ENCODE assay signal across 25 mouse cellular contexts in genomic region chr1:193663587-193663986, GRCm38 (mm10).
DNase-seq lines count a peak whose midpoint lies in the region; ATAC-seq and TF ChIP-seq lines count a peak whose summit lies in the region.
"Had no signal": no experiment of that assay in that cellular context is flagged by ENCODE, and none has a peak within 500 bp of the region (broad histone marks: within the 10 kb centered on the region; RNA-seq: fewer than 3 reads in every experiment).

No protein-coding gene starts in this region.

- 72% methylated on average over 3 of the region's 3 CpGs for WGBS in liver, embryonic 11.5 days
- 52% methylated on average over 3 of the region's 3 CpGs for WGBS in liver, embryonic 15.5 days (ENCODE audit: insufficient replicate concordance)
- 87% methylated on average over 3 of the region's 3 CpGs for WGBS in forebrain, embryonic 10.5 days

- H3K9ac ChIP-seq in liver, embryonic 11.5 days (ENCODE audit: low read depth, low read length), result no peak overlapping the region
- no peak overlapping the region for H3K9ac ChIP-seq in MEL (ENCODE audit: control insufficient read depth, low read depth, low read length, poor library complexity, severe bottlenecking)
- H3K9ac ChIP-seq in liver, embryonic 15.5 days, result no peak overlapping the region
- H3K9ac ChIP-seq: embryonic facial prominence, embryonic 13.5 days; embryonic facial prominence, embryonic 15.5 days; forebrain, embryonic 13.5 days; forebrain, embryonic 15.5 days; forebrain, postnatal 0 days had no signal

- DNase-seq in liver, embryonic 11.5 days (ENCODE audit: low spot score), result peak; percentile 22
- DNase-seq in liver, result no peak
- DNase-seq in MEL (ENCODE audit: low read depth, low spot score), result peak; percentile 40
- no peak for DNase-seq in spleen, postnatal 36 days (ENCODE audit: low spot score in 2 of 2)
- DNase-seq in forebrain, embryonic 10.5 days (ENCODE audit: extremely low spot score, low spot score), result no peak
- no peak for DNase-seq in adrenal gland, postnatal 36 days
- DNase-seq: adrenal gland, adult 8-10 months; adrenal gland, postnatal 14 days; cerebellum, adult 11 months; cerebellum, adult 18-20 months; cerebellum, adult 8-10 months; cerebellum, adult 9-11 months; cerebellum, postnatal 14 days; cerebellum, postnatal 36 days; embryo, embryonic 11 days; forebrain, postnatal 0 days had no signal

- no peaks in the 10 kb centered on the region for H3K36me3 ChIP-seq in liver, embryonic 11.5 days (ENCODE audit: control insufficient read depth, insufficient read depth, low read length)
- H3K36me3 ChIP-seq in MEL (ENCODE audit: control insufficient read depth in 1 of 2, insufficient read depth in 2 of 2, low read length in 2 of 2), result peaks cover 0 to 56% of the 10 kb centered on the region in 2 experiments; a peak in 2 of 4 replicates
- H3K36me3 ChIP-seq in liver, embryonic 15.5 days (replicated peaks), result no peaks in the 10 kb centered on the region
- no peaks in the 10 kb centered on the region for H3K36me3 ChIP-seq in forebrain, embryonic 10.5 days (replicated peaks)
- H3K36me3 ChIP-seq: embryonic facial prominence, embryonic 13.5 days; embryonic facial prominence, embryonic 15.5 days; forebrain, embryonic 15.5 days had no signal

- peak; percentile 41 to 75; a peak in 3 of 4 replicates for TF ChIP-seq EP300 in MEL (IDR thresholded peaks at IDR 0.05; ENCODE audit: low read depth in 1 of 2, low read length in 2 of 2)

- H3K79me2 ChIP-seq in MEL (ENCODE audit: control insufficient read depth, insufficient read depth, low read length, poor library complexity), result no peaks in the 10 kb centered on the region

- TF ChIP-seq CTCF in MEL (IDR thresholded peaks at IDR 0.05 in 2 of 3, conservative IDR thresholded peaks at IDR 0.05 in 1 of 3; ENCODE audit: control insufficient read depth in 1 of 3, insufficient read depth in 1 of 3, low read depth in 2 of 3, low read length in 3 of 3, poor library complexity in 1 of 3, severe bottlenecking in 1 of 3), result no peak

- no peaks in the 10 kb centered on the region for H3K9me3 ChIP-seq in liver, embryonic 11.5 days (ENCODE audit: control insufficient read depth, low read length)
- no peaks in the 10 kb centered on the region for H3K9me3 ChIP-seq in MEL (replicated peaks; ENCODE audit: insufficient read depth, low read length)
- H3K9me3 ChIP-seq in liver, embryonic 15.5 days (replicated peaks), result no peaks in the 10 kb centered on the region
- H3K9me3 ChIP-seq in forebrain, embryonic 10.5 days, result no peaks in the 10 kb centered on the region
- H3K9me3 ChIP-seq: embryonic facial prominence, embryonic 13.5 days; embryonic facial prominence, embryonic 15.5 days; forebrain, embryonic 13.5 days; forebrain, embryonic 15.5 days had no signal

- ATAC-seq in liver, embryonic 11.5 days (replicated peaks; ENCODE audit: low FRiP score), result no peak
- ATAC-seq in liver, embryonic 15.5 days (ENCODE audit: insufficient read depth), result no peak
- ATAC-seq in megakaryocyte progenitor cell, adult 5-6 weeks (replicated peaks; ENCODE audit: poor library complexity), result peak; percentile 13; the same call in 1 of the 2 replicates
- ATAC-seq: activated CD4-positive, CD25-positive, alpha-beta regulatory T cell, adult 4 months; forebrain, embryonic 13.5 days; forebrain, embryonic 15.5 days; forebrain, postnatal 0 days; Patski had no signal

- H3K4me2 ChIP-seq in liver, embryonic 11.5 days, result no peak overlapping the region
- no peak overlapping the region for H3K4me2 ChIP-seq in liver, embryonic 15.5 days
- H3K4me2 ChIP-seq: embryonic facial prominence, embryonic 13.5 days; embryonic facial prominence, embryonic 15.5 days; forebrain, embryonic 13.5 days; forebrain, embryonic 15.5 days had no signal

- no peak overlapping the region for H3K27ac ChIP-seq in liver, embryonic 11.5 days (ENCODE audit: low read depth, low read length)
- peak overlapping the region; percentile 57; the same call in 1 of the 2 replicates for H3K27ac ChIP-seq in MEL (ENCODE audit: control insufficient read depth, low read depth, low read length)
- peak overlapping the region; percentile 78; the same call in 1 of the 2 replicates for H3K27ac ChIP-seq in liver, embryonic 15.5 days (replicated peaks)
- no peak overlapping the region for H3K27ac ChIP-seq in forebrain, embryonic 10.5 days
- H3K27ac ChIP-seq: embryonic facial prominence, embryonic 13.5 days; embryonic facial prominence, embryonic 15.5 days; forebrain, embryonic 13.5 days had no signal

- H3K27me3 ChIP-seq in liver, embryonic 11.5 days (replicated peaks; ENCODE audit: control insufficient read depth, insufficient read depth, low read length), result no peaks in the 10 kb centered on the region
- no peaks in the 10 kb centered on the region for H3K27me3 ChIP-seq in MEL (ENCODE audit: control insufficient read depth in 1 of 2, insufficient read depth in 2 of 2, low read length in 2 of 2)
- H3K27me3 ChIP-seq in liver, embryonic 15.5 days, result no peaks in the 10 kb centered on the region
- H3K27me3 ChIP-seq in forebrain, embryonic 10.5 days (ENCODE audit: poor library complexity, severe bottlenecking), result peaks cover 72% of the 10 kb centered on the region
- H3K27me3 ChIP-seq: embryonic facial prominence, embryonic 13.5 days; embryonic facial prominence, embryonic 15.5 days; forebrain, embryonic 15.5 days had no signal

- no peak for TF ChIP-seq RAD21 in MEL (IDR thresholded peaks at IDR 0.05; ENCODE audit: low read depth, low read length)

- H3K4me1 ChIP-seq in liver, embryonic 11.5 days (replicated peaks; ENCODE audit: control insufficient read depth, insufficient read depth, low read length), result no peaks in the 10 kb centered on the region
- H3K4me1 ChIP-seq in MEL (ENCODE audit: control insufficient read depth in 1 of 2, insufficient read depth in 2 of 2, low read length in 2 of 2), result peaks cover 50 to 61% of the 10 kb centered on the region in 2 experiments
- H3K4me1 ChIP-seq in liver, embryonic 15.5 days (replicated peaks), result peaks cover 74% of the 10 kb centered on the region
- H3K4me1 ChIP-seq in forebrain, embryonic 10.5 days, result peaks cover 35% of the 10 kb centered on the region
- H3K4me1 ChIP-seq: embryonic facial prominence, embryonic 15.5 days had no signal

- TF ChIP-seq POLR2A in MEL (IDR thresholded peaks at IDR 0.05; ENCODE audit: control insufficient read depth in 1 of 2, insufficient read depth in 1 of 2, low read depth in 1 of 2, low read length in 2 of 2, poor library complexity in 1 of 2), result no peak

- H3K4me3 ChIP-seq in liver, embryonic 11.5 days (ENCODE audit: low read depth, low read length), result no peak overlapping the region
- no peak overlapping the region for H3K4me3 ChIP-seq in MEL (ENCODE audit: control insufficient read depth in 1 of 2, insufficient read depth in 1 of 2, low read depth in 2 of 2, low read length in 2 of 2)
- H3K4me3 ChIP-seq in liver, embryonic 15.5 days (replicated peaks), result no peak overlapping the region
- no peak overlapping the region for H3K4me3 ChIP-seq in forebrain, embryonic 10.5 days
- H3K4me3 ChIP-seq: embryonic facial prominence, embryonic 13.5 days; embryonic facial prominence, embryonic 15.5 days; erythroblast, embryonic 14.5 days; forebrain, embryonic 13.5 days; forebrain, embryonic 15.5 days had no signal

TF ChIP-seq in MEL, 35 proteins besides CTCF, POLR2A, EP300 and RAD21:
- TF ChIP-seq SIN3A (IDR thresholded peaks at IDR 0.05; ENCODE audit: low read length) (peak; percentile 37; the same call in 1 of the 2 replicates), TCF12 (IDR thresholded peaks at IDR 0.05; ENCODE audit: low read depth, low read length) (peak; percentile 65), POLR2AphosphoS2 (IDR thresholded peaks at IDR 0.05; ENCODE audit: low read length) (no peak), MYB (IDR thresholded peaks at IDR 0.05; ENCODE audit: low read depth, low read length) (0 out of 2 replicates have a peak, but pooled peaks have one; percentile 28), MXI1 (IDR thresholded peaks at IDR 0.05; ENCODE audit: low read depth, low read length) (peak; percentile 33; the same call in 1 of the 2 replicates), RCOR1 (IDR thresholded peaks at IDR 0.05; ENCODE audit: low read depth, low read length) (0 out of 2 replicates have a peak, but pooled peaks have one; percentile 18), ETS1 (IDR thresholded peaks at IDR 0.05; ENCODE audit: low read depth, low read length) (peak; percentile 65), TBP (IDR thresholded peaks at IDR 0.05; ENCODE audit: low read depth, low read length) (peak; percentile 62), GATA1 (IDR thresholded peaks at IDR 0.05; ENCODE audit: low read depth, low read length) (0 out of 2 replicates have a peak, but pooled peaks have one; percentile 11), MAZ (IDR thresholded peaks at IDR 0.05; ENCODE audit: low read depth, low read length) (no peak)

Comparison
In these comparisons a context has a peak if more than half of its experiments do, and no peak if none do; other contexts are left out.
1. DNase-seq: peak in liver, embryonic 11.5 days (single experiment) and MEL (single experiment); none in liver (single experiment), spleen, postnatal 36 days (0 of 2), forebrain, embryonic 10.5 days (single experiment) and adrenal gland, postnatal 36 days (0 of 2).
2. H3K27ac ChIP-seq: peak in MEL (single experiment) and liver, embryonic 15.5 days (single experiment); none in liver, embryonic 11.5 days (single experiment) and forebrain, embryonic 10.5 days (single experiment).